Mouse (Mus musculus) heart, postnatal 0 days (tissue): ENCODE data around the gene Cfap206. TPM values are rescaled to one million over a fixed set of nuclear protein-coding genes. Genes with fewer than 3 reads are reported as not detected.

Experiments used
- ATAC-seq: fragments of 200-750 bp; cut with Nextera tagmentation; 2 replicates; pipeline ENCODE4 v1.8.0; 2017; ENCODE audit warnings: low read depth, moderate number of reproducible peaks, moderate library complexity; ENCODE audit not compliant: insufficient read depth
- DNase-seq: peaks from one replicate; pipeline ENCODE4 v3.0.0-alpha.2; 2016; ENCODE audit warnings: low spot score
- H3K27ac ChIP-seq: fragments of 300-500 bp; sonication (generic); 2 replicates; pipeline ENCODE4 v1.5.1; 2014; ENCODE audit warnings: low read depth, mild to moderate bottlenecking
- H3K27me3 ChIP-seq: fragments of 300-500 bp; sonication (generic); 2 replicates; pipeline ENCODE4 v1.6.1; 2014; ENCODE audit warnings: low read length, mixed read lengths; ENCODE audit not compliant: control insufficient read depth, insufficient read depth
- H3K36me3 ChIP-seq: fragments of 300-500 bp; sonication (generic); replicated peaks from 2 replicates; pipeline ENCODE4 v1.6.1; 2014; ENCODE audit warnings: low read length, mixed read lengths; ENCODE audit not compliant: control insufficient read depth, insufficient read depth
- H3K4me1 ChIP-seq: fragments of 300-500 bp; sonication (generic); 2 replicates; pipeline ENCODE4 v1.6.1; 2014; ENCODE audit warnings: antibody characterized with exemption; ENCODE audit not compliant: control insufficient read depth, insufficient read depth
- H3K4me2 ChIP-seq: fragments of 300-500 bp; sonication (generic); 2 replicates; pipeline ENCODE4 v1.6.1; 2014; ENCODE audit warnings: low read depth, mild to moderate bottlenecking, low read length, moderate library complexity
- H3K4me3 ChIP-seq: fragments of 300-500 bp; sonication (generic); 2 replicates; pipeline ENCODE4 v1.5.1; 2014; ENCODE audit warnings: low read depth, low read length
- H3K9ac ChIP-seq: fragments of 300-500 bp; sonication (generic); replicated peaks from 2 replicates; pipeline ENCODE4 v1.6.1; 2014; ENCODE audit warnings: low read depth, low read length, mixed read lengths
- H3K9me3 ChIP-seq: fragments of 300-500 bp; sonication (generic); replicated peaks from 2 replicates; pipeline ENCODE4 v1.6.1; 2016; ENCODE audit warnings: low read length; ENCODE audit not compliant: control insufficient read depth
- CTCF ChIP-seq: IDR thresholded peaks from 2 replicates; pipeline ENCODE4 v1.5.1; 2016; ENCODE audit warnings: antibody characterized with exemption, control low read depth, low read depth
- EP300 ChIP-seq: IDR thresholded peaks from 2 replicates; pipeline ENCODE4 v1.6.1; 2016; ENCODE audit warnings: antibody characterized with exemption, low read depth
- WGBS: fragments of 180-500 bp; shearing (Covaris S2); extraction: QIAGEN DNeasy Blood & Tissue Kit; methylation state at CpG from one replicate; pipeline ENCODE4 v1.1.7; 2014; 5-methylcytosine and 5-hydroxymethylcytosine counted together
- polyA plus RNA-seq: library from polyadenylated mRNA; unstranded; fragments of >200 nt; fragmentation: Nextera tagmentation; extraction: Ambion mirVana; gene quantifications from 2 replicates; pipeline ENCODE4 v1.2.1, GENCODE M21; 2015
- total RNA-seq: library from RNA; depleted of rRNA; stranded (reverse); fragments of >200 nt; gene quantifications from 2 replicates; pipeline ENCODE4 v1.2.3, GENCODE M21; 2014; ENCODE audit warnings: low replicate concordance

Cfap206 gene
- total and polyA plus RNA-seq, 2 experiments from 2014 or later: not detected

GRCm38 (mm10) chr4:34701528-34701927 is 28.5 kb downstream of the Cfap206 start:
- Histone ChIP-seq H3K27ac (no peak overlapping the region), H3K9ac (no peak overlapping the region), H3K4me2 (no peak overlapping the region), H3K4me1 (no peaks in the 10 kb centered on the region), H3K4me3 (no peak overlapping the region), H3K27me3 (no peaks in the 10 kb centered on the region), H3K9me3 (no peaks in the 10 kb centered on the region), H3K36me3 (no peaks in the 10 kb centered on the region)
- DNase-seq (no peak), ATAC-seq (no peak)
- 52% methylated on average over 5 of the region's 5 CpGs for WGBS
- TF ChIP-seq CTCF: peak; percentile 41
- TF ChIP-seq EP300: no peak

GRCm38 (mm10) chr4:34688021-34688420 is 42.0 kb downstream of the Cfap206 start:
- peak overlapping the region; percentile 75; the same call in 1 of the 2 replicates for H3K4me2 ChIP-seq
- no peak overlapping the region for H3K9ac ChIP-seq
- 62% methylated on average over 3 of the region's 3 CpGs for WGBS
- no peak overlapping the region for H3K4me3 ChIP-seq
- peaks cover 6% of the 10 kb centered on the region; the same call in 1 of the 2 replicates for H3K4me1 ChIP-seq
- no peaks in the 10 kb centered on the region for H3K9me3 ChIP-seq
- no peaks in the 10 kb centered on the region for H3K27me3 ChIP-seq
- no peak for TF ChIP-seq EP300
- no peak for TF ChIP-seq CTCF
- 0 out of 2 replicates have a peak, but pooled peaks cover 3% of the 10 kb centered on the region for H3K36me3 ChIP-seq
- ATAC-seq: no peak
- H3K27ac ChIP-seq: no peak overlapping the region
- DNase-seq: no peak

GRCm38 (mm10) chr4:34686874-34687567 is 43.0 kb downstream of the Cfap206 start, which contains the start of gene Slc35a1:
Gene Slc35a1 (minus strand): TSS chr4:34687438.
- peak within 1 kb of the TSS; percentile 89 for H3K4me3 ChIP-seq
- H3K27ac ChIP-seq: peak within 1 kb of the TSS; percentile 86
- peak within 1 kb of the TSS; percentile 89 for H3K9ac ChIP-seq
- WGBS: 1% methylated on average over 64 of the region's 65 CpGs
- ATAC-seq (peak; percentile 98), DNase-seq (peak; percentile 87)
- peaks cover 6% of the 10 kb centered on the region; the same call in 1 of the 2 replicates for H3K4me1 ChIP-seq
- no peak for TF ChIP-seq CTCF
- no peak for TF ChIP-seq EP300
- peak within 1 kb of the TSS; percentile 75 for H3K4me2 ChIP-seq
- H3K9me3 ChIP-seq: no peaks in the 10 kb centered on the region
- no peaks in the 10 kb centered on the region for H3K27me3 ChIP-seq
- 0 out of 2 replicates have a peak, but pooled peaks cover 13% of the 10 kb centered on the region for H3K36me3 ChIP-seq

GRCm38 (mm10) chr4:34680530-34680929 is 49.5 kb downstream of the Cfap206 start:
- no peaks in the 10 kb centered on the region for H3K4me1 ChIP-seq
- no peak overlapping the region for H3K4me2 ChIP-seq
- H3K4me3 ChIP-seq: no peak overlapping the region
- WGBS: 87% methylated on average over 5 of the region's 5 CpGs
- ATAC-seq (no peak), DNase-seq (no peak)
- no peak overlapping the region for H3K27ac ChIP-seq
- H3K36me3 ChIP-seq: peaks cover 20% of the 10 kb centered on the region; the same call in 1 of the 2 replicates
- no peak overlapping the region for H3K9ac ChIP-seq
- H3K27me3 ChIP-seq: no peaks in the 10 kb centered on the region
- no peaks in the 10 kb centered on the region for H3K9me3 ChIP-seq
- TF ChIP-seq EP300: no peak
- 0 out of 2 replicates have a peak, but pooled peaks have one; percentile 7 for TF ChIP-seq CTCF

GRCm38 (mm10) chr4:34673721-34674120 is 56.3 kb downstream of the Cfap206 start:
- H3K9me3 ChIP-seq: no peaks in the 10 kb centered on the region
- H3K27me3 ChIP-seq: no peaks in the 10 kb centered on the region
- H3K4me2 ChIP-seq: no peak overlapping the region
- WGBS: 34% methylated on average over 5 of the region's 5 CpGs
- no peak overlapping the region for H3K9ac ChIP-seq
- H3K4me1 ChIP-seq: no peaks in the 10 kb centered on the region
- ATAC-seq: peak; percentile 55
- H3K27ac ChIP-seq: no peak overlapping the region
- TF ChIP-seq CTCF: no peak
- TF ChIP-seq EP300: no peak
- DNase-seq: peak; percentile 36
- H3K4me3 ChIP-seq: no peak overlapping the region
- peaks cover 33% of the 10 kb centered on the region for H3K36me3 ChIP-seq
